Mouse (Mus musculus) bone marrow, adult 2 months (tissue): ENCODE data around the gene Pde8a.

Experiments
- CTCF ChIP-seq: fragments of 200-500 bp; IDR thresholded peaks from 2 replicates; pipeline ENCODE4 v1.5.1; 2011; ENCODE audit warnings: low read length, control low read depth; ENCODE audit not compliant: control insufficient read depth, insufficient read depth
- POLR2A ChIP-seq: fragments of 200-500 bp; IDR thresholded peaks from 2 replicates; pipeline ENCODE4 v1.6.1; 2011; ENCODE audit warnings: low read depth, mild to moderate bottlenecking, control low read depth, low read length, borderline replicate concordance; ENCODE audit not compliant: control insufficient read depth

- TF ChIP-seq CTCF (no peak), POLR2A (no peak)
Measured at GRCm38 (mm10) chr7:81372337-81372920, 159.0 kb downstream of the Pde8a start.
